Mouse (Mus musculus) embryo, embryonic 11 days (tissue): ENCODE measurements at regions not wholly inside any gene's neighbourhood (a gene's known extent, or its start where the extent isn't known, plus 50 kb on each side); places are given as distances from the start of the nearest gene placed in this dataset.
A peak's percentile ranks its signal among the peaks of the same experiment; 100 is the strongest.
"Not testable (repeated sequence)": the region's sequence is repeated elsewhere in the genome, so short reads cannot be mapped to it uniquely, and the experiment has no call there.

Experiments
- DNase-seq: peaks from one replicate; pipeline ENCODE4 v3.0.0-alpha.2; 2015

DNA sequence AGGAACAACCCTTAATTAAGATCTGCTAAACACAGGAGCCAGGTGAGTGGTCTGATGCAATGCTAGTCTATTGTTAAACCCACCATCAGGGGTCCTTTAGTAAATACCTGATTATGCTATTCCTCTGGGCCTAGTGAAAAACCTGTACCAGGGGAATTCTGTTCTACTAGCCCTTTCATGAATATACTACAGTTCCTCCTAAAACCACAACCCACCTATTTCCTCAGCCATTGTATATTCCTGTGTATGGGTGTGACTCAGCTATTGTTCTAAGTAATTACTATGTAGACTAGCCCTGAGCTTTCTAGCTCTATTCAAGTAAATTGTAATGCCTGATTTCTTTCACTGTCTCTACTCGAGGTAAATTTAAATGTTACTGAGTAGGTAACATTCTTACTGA, 57.0 kb upstream of the Egfem1 start:
- DNase-seq = not testable (repeated sequence)

DNA sequence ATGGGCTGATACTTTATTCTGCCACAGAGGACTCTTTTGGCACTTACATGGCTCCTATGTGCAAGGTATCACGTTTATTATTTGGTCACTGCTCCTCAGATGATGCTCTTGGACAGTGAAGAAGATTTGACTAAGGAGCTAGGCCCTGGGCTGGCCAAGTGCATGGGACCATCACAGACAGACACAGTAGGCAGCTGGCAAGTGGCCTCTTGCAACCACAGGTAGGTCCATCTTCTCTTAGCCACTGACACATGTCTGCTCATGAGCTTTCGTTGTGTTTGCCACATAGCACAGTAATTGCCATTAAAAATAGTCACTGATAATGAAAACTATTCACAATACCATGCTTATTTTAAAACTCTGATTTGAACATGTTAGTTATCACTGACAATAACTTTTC, 54.1 kb upstream of the Egfem1 start:
- DNase-seq = no peak

GRCm38 (mm10) chr3:29030791-29031190, 51.0 kb upstream of the Egfem1 start:
- peak; percentile 9 for DNase-seq

GRCm38 (mm10) chr3:29031811-29032210, 50.0 kb upstream of the Egfem1 start:
- DNase-seq = peak; percentile 55
